Mouse (Mus musculus) embryonic facial prominence, embryonic 13.5 days (tissue): ENCODE results near the gene Serinc3. TPM values are rescaled to one million over a fixed set of nuclear protein-coding genes. Genes with fewer than 3 reads are reported as not detected.

Source experiments
- ATAC-seq: fragments of 200-750 bp; cut with Nextera tagmentation; 2 replicates; pipeline ENCODE4 v1.8.0; 2017; ENCODE audit warnings: low read depth; ENCODE audit not compliant: insufficient number of reproducible peaks, insufficient read depth, low FRiP score, low TSS enrichment
- H3K27ac ChIP-seq: fragments of 300-500 bp; sonication (generic); 2 replicates; pipeline ENCODE4 v1.5.1; 2015; ENCODE audit warnings: moderate library complexity, mild to moderate bottlenecking, inconsistent platforms
- H3K27me3 ChIP-seq: fragments of 300-500 bp; sonication (generic); 2 replicates; pipeline ENCODE4 v1.6.1; 2015; ENCODE audit warnings: mild to moderate bottlenecking, inconsistent platforms
- H3K36me3 ChIP-seq: fragments of 300-500 bp; sonication (generic); 2 replicates; pipeline ENCODE4 v1.6.1; 2015; ENCODE audit warnings: mild to moderate bottlenecking, inconsistent platforms
- H3K4me1 ChIP-seq: fragments of 300-500 bp; sonication (generic); 2 replicates; pipeline ENCODE4 v1.6.1; 2015; ENCODE audit warnings: inconsistent platforms
- H3K4me2 ChIP-seq: fragments of 300-500 bp; sonication (generic); 2 replicates; pipeline ENCODE4 v1.6.1; 2015; ENCODE audit warnings: moderate library complexity, mild to moderate bottlenecking, inconsistent platforms
- H3K4me3 ChIP-seq: fragments of 300-500 bp; sonication (generic); 2 replicates; pipeline ENCODE4 v1.5.1; 2015; ENCODE audit warnings: mild to moderate bottlenecking, inconsistent platforms
- H3K9ac ChIP-seq: fragments of 300-500 bp; sonication (generic); 2 replicates; pipeline ENCODE4 v1.6.1; 2015; ENCODE audit warnings: mild to moderate bottlenecking, inconsistent platforms
- H3K9me3 ChIP-seq: fragments of 300-500 bp; sonication (generic); 2 replicates; pipeline ENCODE4 v1.6.1; 2016; ENCODE audit warnings: inconsistent platforms
- WGBS: fragments of 180-500 bp; shearing (Covaris S2); methylation state at CpG from one replicate; pipeline ENCODE4 v1.1.7; 2015; ENCODE audit warnings: mixed read lengths; 5-methylcytosine and 5-hydroxymethylcytosine counted together
- polyA plus RNA-seq: library from polyadenylated mRNA; unstranded; fragments of >200 nt; fragmentation: Nextera tagmentation; extraction: Ambion mirVana; gene quantifications from 2 replicates; pipeline ENCODE4 v1.2.1, GENCODE M21; 2015

The Serinc3 gene
- polyA plus RNA-seq, 1 experiment from 2014 or later, result 26.4 TPM

DNA sequence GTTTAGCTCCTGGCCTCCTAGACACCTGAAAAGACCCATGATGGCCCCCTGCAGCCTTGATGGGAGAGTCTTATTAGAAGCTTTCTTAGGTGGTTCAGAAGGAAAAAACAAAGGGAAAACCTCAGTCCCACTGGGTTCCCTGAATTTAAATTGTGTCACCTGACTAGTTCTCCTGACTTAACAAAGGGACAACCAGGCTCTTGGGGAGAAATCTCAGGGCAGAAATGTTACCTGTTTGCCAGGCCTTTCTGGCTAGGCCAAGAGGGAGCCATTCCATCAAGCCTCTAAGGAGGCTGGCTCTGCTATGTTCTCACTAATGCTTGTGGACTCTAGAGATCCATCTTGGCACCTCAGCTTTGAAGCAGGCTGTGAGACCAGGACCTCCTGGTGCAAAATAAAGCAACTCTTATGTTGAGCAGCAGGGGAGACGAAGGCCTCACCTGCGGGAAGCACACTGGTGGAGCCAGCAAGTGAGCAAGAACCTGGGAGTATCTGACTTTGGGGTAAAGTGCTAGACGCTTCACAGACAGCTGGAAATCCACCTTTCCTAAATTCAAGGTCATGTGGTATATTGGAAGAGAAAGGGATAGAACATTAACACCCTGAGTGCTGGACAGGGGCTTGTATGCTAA is 27.6 kb downstream of the Serinc3 start:
- Histone ChIP-seq H3K9me3 (no peaks in the 10 kb centered on the region), H3K4me2 (no peak overlapping the region), H3K4me3 (no peak overlapping the region), H3K27ac (no peak overlapping the region), H3K27me3 (no peaks in the 10 kb centered on the region), H3K36me3 (peaks cover 93% of the 10 kb centered on the region), H3K4me1 (no peaks in the 10 kb centered on the region), H3K9ac (no peak overlapping the region)
- WGBS, result 84% methylated on average over 3 of the region's 3 CpGs
- no peak for ATAC-seq

- Histone ChIP-seq H3K4me1 (no peaks in the 10 kb centered on the region), H3K36me3 (peaks cover 93% of the 10 kb centered on the region), H3K4me3 (no peak overlapping the region), H3K27me3 (no peaks in the 10 kb centered on the region), H3K9me3 (no peaks in the 10 kb centered on the region), H3K27ac (no peak overlapping the region), H3K9ac (no peak overlapping the region), H3K4me2 (no peak overlapping the region)
- ATAC-seq, result no peak
- WGBS, result 81% methylated on average over 3 of the region's 3 CpGs
Measured at GRCm38 (mm10) chr2:163616652-163617227, 28.2 kb downstream of the Serinc3 start.

GRCm38 (mm10) chr2:163615906-163616651 is 28.9 kb downstream of the Serinc3 start:
- 89% methylated on average over 4 of the region's 4 CpGs for WGBS
- no peaks in the 10 kb centered on the region for H3K27me3 ChIP-seq
- H3K9ac ChIP-seq, result no peak overlapping the region
- H3K9me3 ChIP-seq, result no peaks in the 10 kb centered on the region
- H3K4me1 ChIP-seq, result no peaks in the 10 kb centered on the region
- no peak for ATAC-seq
- no peak overlapping the region for H3K4me2 ChIP-seq
- H3K4me3 ChIP-seq, result no peak overlapping the region
- H3K27ac ChIP-seq, result no peak overlapping the region
- peaks cover 95% of the 10 kb centered on the region for H3K36me3 ChIP-seq

- Histone ChIP-seq H3K27ac (no peak overlapping the region), H3K4me3 (no peak overlapping the region), H3K9me3 (no peaks in the 10 kb centered on the region), H3K36me3 (peaks cover 95% of the 10 kb centered on the region), H3K27me3 (no peaks in the 10 kb centered on the region), H3K9ac (no peak overlapping the region), H3K4me2 (no peak overlapping the region), H3K4me1 (no peaks in the 10 kb centered on the region)
- WGBS, result 91% methylated on average over 9 of the region's 9 CpGs
- ATAC-seq, result no peak
Measured at GRCm38 (mm10) chr2:163615401-163615800, 29.5 kb downstream of the Serinc3 start.

DNA sequence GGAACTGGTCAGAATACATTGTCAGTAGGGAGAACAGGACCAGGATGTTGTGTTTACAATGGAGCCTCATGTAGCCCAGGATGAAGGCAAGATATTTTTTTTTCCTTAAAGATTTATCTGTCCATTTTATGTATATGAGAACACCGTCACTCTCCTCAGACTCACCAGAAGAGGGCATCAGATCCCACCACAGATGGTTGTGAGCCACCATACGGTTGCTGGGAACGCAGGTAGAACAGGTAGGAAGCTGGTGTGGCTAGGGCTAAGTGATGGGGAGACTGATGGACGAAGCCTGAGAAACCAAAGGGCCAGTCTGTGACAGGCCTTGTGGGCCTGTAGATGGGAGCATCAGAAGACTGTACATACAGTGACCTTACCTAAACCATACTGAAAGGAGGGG is 30.9 kb downstream of the Serinc3 start:
- Histone ChIP-seq H3K27me3 (no peaks in the 10 kb centered on the region), H3K36me3 (peaks cover 94% of the 10 kb centered on the region), H3K9me3 (no peaks in the 10 kb centered on the region), H3K27ac (no peak overlapping the region), H3K4me1 (no peaks in the 10 kb centered on the region), H3K4me2 (no peak overlapping the region), H3K4me3 (no peak overlapping the region), H3K9ac (no peak overlapping the region)
- 86% methylated on average over 4 of the region's 4 CpGs for WGBS
- ATAC-seq, result no peak

DNA sequence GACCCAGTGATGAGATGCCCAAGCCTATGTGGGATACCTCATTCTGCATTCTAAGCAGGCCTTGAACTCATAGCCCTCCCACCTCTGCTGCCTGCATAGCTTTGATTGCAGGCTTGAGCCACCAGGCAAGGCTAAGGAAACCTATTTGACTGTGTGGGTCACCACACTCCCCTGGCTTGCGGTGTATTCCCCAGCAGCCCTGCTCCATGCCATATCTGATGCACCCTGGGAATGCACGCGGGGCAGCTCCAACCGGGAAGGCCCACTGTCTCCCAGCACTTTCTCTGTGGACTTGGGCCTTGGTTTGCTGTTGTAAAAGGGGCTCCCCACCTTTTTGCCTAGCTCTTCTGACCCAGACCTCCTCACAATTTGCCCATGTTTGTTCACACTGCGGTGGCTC is 31.7 kb downstream of the Serinc3 start:
- Histone ChIP-seq H3K27me3 (no peaks in the 10 kb centered on the region), H3K9ac (no peak overlapping the region), H3K4me1 (no peaks in the 10 kb centered on the region), H3K9me3 (no peaks in the 10 kb centered on the region), H3K27ac (no peak overlapping the region), H3K4me2 (no peak overlapping the region), H3K4me3 (no peak overlapping the region), H3K36me3 (peaks cover 88% of the 10 kb centered on the region)
- no peak for ATAC-seq
- WGBS, result 91% methylated on average over 5 of the region's 5 CpGs

DNA sequence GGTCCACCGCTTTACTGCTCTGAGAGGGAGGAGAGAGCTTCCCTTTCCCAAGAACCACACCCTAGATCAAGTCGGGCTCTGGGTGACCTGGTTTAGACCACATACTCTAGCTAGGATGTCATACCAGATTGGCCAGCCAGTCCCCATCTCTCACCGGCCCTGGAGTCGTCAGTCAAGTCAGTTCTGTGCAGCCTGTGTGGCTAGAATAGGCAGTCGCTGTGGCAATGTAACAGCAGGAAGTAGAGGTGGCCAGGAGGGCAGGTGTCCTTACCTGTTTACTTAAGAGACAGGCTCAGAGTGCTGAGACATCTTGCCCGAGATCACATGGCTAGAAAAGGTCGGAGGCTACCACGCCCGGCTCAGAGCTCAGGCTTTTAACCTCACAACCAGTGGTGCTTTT is 33.8 kb downstream of the Serinc3 start:
- Histone ChIP-seq H3K4me2 (no peak overlapping the region), H3K27ac (no peak overlapping the region), H3K36me3 (peaks cover 80% of the 10 kb centered on the region), H3K4me3 (no peak overlapping the region), H3K9me3 (no peaks in the 10 kb centered on the region), H3K9ac (0 out of 2 replicates have a peak overlapping the region, but pooled peaks have one; percentile 1), H3K27me3 (no peaks in the 10 kb centered on the region), H3K4me1 (no peaks in the 10 kb centered on the region)
- 62% methylated on average over 9 of the region's 9 CpGs for WGBS
- ATAC-seq, result no peak

DNA sequence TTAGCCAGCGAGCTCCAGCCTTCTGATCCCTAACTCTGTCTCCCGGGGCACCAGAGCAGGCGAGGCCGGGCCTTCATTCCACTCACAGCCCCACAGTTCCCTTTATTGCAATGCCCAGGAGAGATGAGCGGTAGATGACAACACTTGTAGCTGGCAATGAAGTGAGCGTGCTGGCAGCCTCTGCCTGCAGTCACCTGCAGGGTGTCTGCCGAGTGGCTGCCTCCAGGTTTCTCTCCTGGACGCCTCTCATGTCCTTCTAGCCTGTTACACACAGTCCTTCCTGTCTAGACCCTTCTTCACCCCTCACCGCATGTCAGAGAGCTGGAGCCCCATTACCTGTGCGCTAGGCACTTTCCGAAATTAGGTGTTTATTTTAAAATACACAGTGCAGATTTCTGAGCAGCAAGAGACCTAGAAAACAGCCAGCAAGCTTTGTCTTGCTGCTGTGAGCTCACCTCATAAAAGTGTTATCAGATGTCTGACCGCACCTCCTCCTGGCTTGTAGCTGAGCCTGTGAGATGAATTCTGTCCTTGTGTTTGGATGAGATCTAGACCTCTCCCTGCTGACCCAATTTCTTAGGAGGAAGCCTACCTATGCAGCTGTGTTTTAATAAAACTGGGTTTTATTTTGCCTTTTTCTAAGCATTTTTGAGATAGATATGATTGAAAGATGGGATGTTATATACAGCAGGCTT is 35.5 kb downstream of the Serinc3 start:
- no peaks in the 10 kb centered on the region for H3K9me3 ChIP-seq

GRCm38 (mm10) chr2:163608008-163608407 is 36.9 kb downstream of the Serinc3 start:
- Histone ChIP-seq H3K4me1 (peaks cover 4% of the 10 kb centered on the region), H3K36me3 (peaks cover 48% of the 10 kb centered on the region), H3K4me3 (no peak overlapping the region), H3K4me2 (no peak overlapping the region), H3K9me3 (no peaks in the 10 kb centered on the region), H3K27ac (no peak overlapping the region), H3K27me3 (no peaks in the 10 kb centered on the region), H3K9ac (no peak overlapping the region)
- 81% methylated on average over 7 of the region's 7 CpGs for WGBS
- ATAC-seq, result no peak

More for the DNA sequence above, 35.5 kb downstream of the Serinc3 start:
- no peaks in the 10 kb centered on the region for H3K4me1 ChIP-seq
- H3K27ac ChIP-seq, result no peak overlapping the region
- no peaks in the 10 kb centered on the region for H3K27me3 ChIP-seq
- H3K4me2 ChIP-seq, result no peak overlapping the region
- no peak overlapping the region for H3K9ac ChIP-seq
- WGBS, result 88% methylated on average over 12 of the region's 12 CpGs
- H3K4me3 ChIP-seq, result no peak overlapping the region
- H3K36me3 ChIP-seq, result peaks cover 62% of the 10 kb centered on the region
- no peak for ATAC-seq

GRCm38 (mm10) chr2:163606161-163606560 is 38.8 kb downstream of the Serinc3 start:
- no peaks in the 10 kb centered on the region for H3K9me3 ChIP-seq
- 85% methylated on average over 7 of the region's 7 CpGs for WGBS
- ATAC-seq, result no peak
- no peak overlapping the region for H3K27ac ChIP-seq
- no peak overlapping the region for H3K4me3 ChIP-seq
- H3K36me3 ChIP-seq, result peaks cover 33% of the 10 kb centered on the region
- no peaks in the 10 kb centered on the region for H3K27me3 ChIP-seq
- no peak overlapping the region for H3K9ac ChIP-seq
- no peak overlapping the region for H3K4me2 ChIP-seq
- H3K4me1 ChIP-seq, result peaks cover 13% of the 10 kb centered on the region

GRCm38 (mm10) chr2:163602101-163602971 is 42.6 kb downstream of the Serinc3 start, which contains the start of gene Ttpal:
Gene Ttpal (plus strand): TSS chr2:163602314.
- H3K27me3 ChIP-seq, result no peaks in the 10 kb centered on the region
- peak within 1 kb of the TSS; percentile 78 for H3K27ac ChIP-seq
- H3K36me3 ChIP-seq, result peaks cover 3% of the 10 kb centered on the region
- 1% methylated on average over 57 of the region's 57 CpGs for WGBS
- peak; percentile 82 for ATAC-seq
- peak within 1 kb of the TSS; percentile 97 for H3K4me2 ChIP-seq
- no peaks in the 10 kb centered on the region for H3K9me3 ChIP-seq
- H3K4me1 ChIP-seq, result peaks cover 13% of the 10 kb centered on the region
- peak within 1 kb of the TSS; percentile 95 for H3K9ac ChIP-seq
- peak within 1 kb of the TSS; percentile 95 for H3K4me3 ChIP-seq
